Mouse (Mus musculus): ENCODE measurements around the gene Fam136a.
"Not testable (repeated sequence)": the region's sequence is repeated elsewhere in the genome, so short reads cannot be mapped to it uniquely, and the experiment has no call there.

Fam136a gene

DNA sequence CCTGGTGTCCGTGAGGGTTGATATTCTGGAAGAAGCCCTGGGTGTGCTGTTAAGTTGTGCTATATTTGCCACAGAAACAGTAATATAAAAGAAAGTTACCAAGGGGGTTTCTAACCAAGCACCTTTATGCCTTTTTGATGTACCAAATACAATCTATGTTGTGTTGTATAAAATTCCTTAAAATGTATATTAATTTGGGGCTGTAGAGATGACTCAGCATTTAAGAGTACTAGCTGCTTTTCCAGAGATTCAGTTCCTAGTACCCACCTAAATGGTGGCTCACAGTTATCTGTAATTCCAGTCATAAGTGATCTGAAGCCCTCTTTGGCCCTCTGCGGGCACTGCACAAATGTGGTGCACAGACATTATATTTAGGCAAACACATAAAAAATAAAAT lies 1.4 kb downstream of the Fam136a start:
- DNase-seq (ENCODE audit: low spot score) = no peak

DNA sequence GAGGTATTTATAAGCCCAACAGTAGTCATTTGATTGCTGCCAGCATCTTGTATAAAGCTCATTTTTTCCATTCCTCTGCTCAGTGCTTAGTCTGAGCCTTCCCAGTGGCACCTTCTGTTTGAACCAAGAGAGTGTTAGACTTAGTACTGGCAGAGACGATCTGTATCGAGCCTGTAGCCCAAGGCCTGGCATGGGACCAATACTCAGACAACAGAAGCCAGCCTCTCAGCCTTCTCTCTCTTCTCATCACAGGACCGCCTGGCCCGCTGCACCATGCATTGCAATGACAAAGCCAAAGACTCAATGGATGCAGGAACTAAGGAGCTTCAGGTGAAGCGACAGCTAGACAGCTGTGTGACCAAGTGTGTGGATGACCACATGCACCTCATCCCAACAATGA lies 3.0 kb downstream of the Fam136a start:
- DNase-seq (ENCODE audit: low spot score) = no peak

- DNase-seq (ENCODE audit: low spot score) = peak; percentile 5
Observed at GRCm38 (mm10) chr6:86370093-86370713, 4.8 kb downstream of the Fam136a start.

DNA sequence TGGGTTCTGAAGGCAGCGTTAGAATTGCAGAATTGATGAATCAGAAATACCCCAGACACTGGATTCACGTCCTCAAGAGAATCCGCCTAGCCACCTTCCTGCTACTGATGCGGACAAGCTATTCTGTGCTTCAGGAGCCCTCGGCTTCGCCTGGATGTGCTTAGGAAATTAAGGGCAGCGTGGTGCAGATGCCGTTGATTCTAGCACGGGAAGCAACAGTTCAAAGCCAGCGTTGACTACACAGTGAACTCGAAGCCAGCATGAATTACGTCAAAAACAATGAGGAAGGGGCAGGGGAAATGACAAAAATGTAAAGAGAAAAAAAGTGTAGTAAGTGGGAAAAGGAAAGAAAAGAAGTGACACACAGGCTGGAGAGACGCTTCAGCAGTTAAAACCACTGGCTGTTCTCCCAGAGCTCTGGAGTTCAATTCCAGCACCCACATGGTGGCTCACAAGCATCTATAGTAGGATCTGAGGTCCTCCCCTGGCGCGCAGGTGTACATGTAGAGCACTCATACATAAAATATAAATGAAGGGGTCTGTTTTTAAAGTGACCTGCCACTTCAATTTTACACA lies 5.4 kb downstream of the Fam136a start, which contains the start of gene Snrpg:
TSS of gene Snrpg (plus strand) at position 541 of the 576 bp plus-strand sequence.
- no peak for DNase-seq (ENCODE audit: low spot score)

GRCm38 (mm10) chr6:86371340-86371911 lies 6.0 kb downstream of the Fam136a start:
- peak; percentile 91 for DNase-seq (ENCODE audit: low spot score)

DNA sequence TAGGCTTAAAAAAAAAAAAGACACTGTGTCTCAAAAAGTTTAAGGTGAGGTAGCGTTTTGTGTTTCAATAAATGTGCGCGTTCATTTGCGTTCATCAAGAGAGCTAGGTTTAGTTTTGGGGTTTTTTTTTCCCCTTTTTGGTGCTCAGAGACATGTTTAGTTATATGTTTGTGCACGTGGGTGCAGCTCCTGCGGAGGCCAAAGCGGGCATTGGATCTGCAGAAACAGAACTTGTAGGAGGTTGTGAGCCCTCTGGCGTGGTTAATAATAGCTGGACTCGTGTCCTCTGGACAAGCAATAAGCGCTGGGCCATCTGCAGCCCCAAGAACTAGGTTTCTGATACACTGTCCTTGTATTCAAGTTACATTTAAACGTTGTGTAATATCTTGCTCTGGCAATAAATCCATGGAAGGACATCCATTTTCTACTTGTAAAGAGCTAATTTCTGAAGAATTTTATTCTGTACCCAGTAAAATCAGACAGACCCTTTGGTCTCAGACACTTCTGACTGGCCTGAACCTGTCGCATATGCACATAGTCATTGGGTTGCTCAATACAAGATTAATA lies 6.6 kb downstream of the Fam136a start:
- DNase-seq (ENCODE audit: low spot score) = no peak

GRCm38 (mm10) chr6:86373556-86373955 lies 8.1 kb downstream of the Fam136a start:
- DNase-seq (ENCODE audit: low spot score) = no peak

DNA sequence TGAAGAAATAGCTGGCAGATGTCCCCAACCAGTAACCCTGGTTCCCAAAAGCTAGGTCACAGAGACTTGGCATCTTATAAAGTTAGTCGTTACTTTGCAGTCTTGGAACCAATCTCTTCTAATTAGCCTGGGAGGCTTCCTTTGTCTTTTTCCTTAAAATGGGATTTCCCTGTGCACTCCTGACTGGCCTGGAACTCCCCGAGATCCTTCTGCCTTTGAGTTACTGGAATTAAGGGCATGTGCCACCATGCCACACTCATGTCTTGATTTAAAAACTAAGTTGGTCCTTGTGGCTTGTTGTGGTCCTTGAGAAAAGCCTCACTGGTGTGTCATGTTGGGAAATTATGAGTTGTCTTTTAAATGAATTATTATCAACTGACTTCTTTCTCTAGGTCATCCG lies 12.9 kb downstream of the Fam136a start:
- DNase-seq (ENCODE audit: low spot score) = no peak

- DNase-seq (ENCODE audit: low spot score) = not testable (repeated sequence)
Observed at GRCm38 (mm10) chr6:86380112-86380511, 14.7 kb downstream of the Fam136a start.

DNA sequence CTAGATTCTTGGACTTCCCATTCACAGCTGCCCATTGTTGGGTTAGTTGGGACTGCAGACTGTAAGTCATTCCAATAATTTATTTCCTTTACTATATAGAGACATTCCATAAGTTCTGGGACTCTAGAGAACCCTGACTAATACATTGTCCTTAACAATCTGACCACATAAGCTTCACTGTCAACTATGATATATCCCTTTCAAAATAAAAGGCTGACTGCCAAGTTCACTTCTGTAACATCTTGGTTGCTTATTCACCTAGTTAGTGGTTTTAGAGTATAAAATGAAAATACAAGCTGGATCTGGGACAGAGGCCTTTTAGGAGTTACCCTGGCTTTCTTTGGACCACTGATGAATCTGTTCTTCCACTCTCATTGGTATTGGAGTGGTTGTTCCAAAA lies 17.1 kb downstream of the Fam136a start:
- DNase-seq (ENCODE audit: low spot score) = no peak

GRCm38 (mm10) chr6:86383370-86383769 lies 17.9 kb downstream of the Fam136a start:
- DNase-seq (ENCODE audit: low spot score) = no peak

DNA sequence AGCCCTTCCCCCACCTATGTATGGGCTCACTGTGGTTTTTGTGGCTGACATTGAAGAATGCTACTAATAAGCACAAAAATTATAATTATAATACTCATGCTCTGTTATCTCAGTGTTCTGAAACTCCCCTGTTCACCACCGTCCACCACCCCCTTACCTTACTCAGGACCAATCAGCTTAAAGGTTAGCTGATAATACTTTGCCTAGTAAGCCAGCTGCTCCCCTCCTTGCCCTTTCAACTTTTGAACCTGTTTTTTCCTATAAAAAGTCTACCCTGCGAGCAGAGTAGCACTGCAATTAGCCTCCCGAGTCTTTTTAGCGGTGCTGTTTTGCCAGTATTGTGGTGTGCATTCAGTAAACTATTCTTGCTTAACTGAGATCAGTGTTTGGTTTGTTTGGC lies 19.2 kb downstream of the Fam136a start:
- DNase-seq (ENCODE audit: low spot score) = no peak

DNA sequence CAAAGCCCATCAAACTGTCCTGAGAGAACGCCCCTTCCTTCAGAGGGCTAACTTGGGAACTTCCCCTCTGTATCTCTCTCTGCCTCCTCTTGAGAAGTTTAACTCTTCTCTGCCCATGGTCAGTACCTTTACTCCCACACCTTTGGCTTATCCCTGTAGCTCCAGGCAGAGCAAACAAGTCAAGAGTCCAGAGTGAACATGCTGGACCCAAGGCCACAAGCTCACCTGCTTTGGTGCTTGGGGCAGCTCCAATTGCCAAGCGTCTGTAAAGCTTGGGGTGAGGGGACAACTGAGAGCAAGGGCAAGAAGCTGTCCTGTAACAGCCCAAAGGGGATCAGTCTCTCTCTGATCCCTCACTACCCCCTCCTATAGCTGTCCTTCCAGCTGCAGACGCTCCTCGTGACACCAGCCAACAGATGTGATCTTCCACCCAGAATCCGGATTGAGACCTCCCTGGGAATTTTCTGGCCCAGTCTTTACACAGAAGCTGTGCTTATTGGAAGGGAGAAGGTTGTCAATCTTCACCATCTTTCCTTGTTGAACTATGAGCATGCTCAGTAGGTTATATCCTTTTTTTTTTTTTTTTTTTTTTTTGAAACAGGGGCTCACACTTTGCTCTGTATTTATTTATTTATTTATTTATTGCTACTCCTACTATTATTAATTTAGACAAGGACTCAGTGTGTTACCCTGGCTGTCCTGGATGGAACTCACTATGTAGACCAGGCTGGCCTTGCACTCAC lies 20.1 kb downstream of the Fam136a start:
- no peak for DNase-seq (ENCODE audit: low spot score)

DNA sequence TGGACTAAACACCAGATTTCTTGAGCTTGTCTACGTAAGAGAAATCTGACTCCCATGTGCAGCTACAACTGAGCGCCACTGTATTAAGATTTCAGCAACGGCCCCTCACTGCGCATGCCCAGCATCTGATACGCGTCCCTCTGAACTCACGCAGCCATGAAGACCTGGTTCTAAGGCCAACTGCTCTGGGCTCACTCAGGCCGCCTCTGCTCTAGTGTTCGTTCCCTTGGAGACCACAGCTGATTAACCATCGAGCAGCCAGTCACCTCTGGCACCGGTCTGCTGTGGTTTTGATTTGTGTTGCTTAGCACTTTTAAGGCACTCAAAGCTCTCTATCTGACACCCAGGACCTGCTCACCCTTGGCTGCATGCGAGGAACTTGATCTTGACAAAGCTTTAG lies 21.9 kb downstream of the Fam136a start:
- DNase-seq (ENCODE audit: low spot score) = no peak

DNA sequence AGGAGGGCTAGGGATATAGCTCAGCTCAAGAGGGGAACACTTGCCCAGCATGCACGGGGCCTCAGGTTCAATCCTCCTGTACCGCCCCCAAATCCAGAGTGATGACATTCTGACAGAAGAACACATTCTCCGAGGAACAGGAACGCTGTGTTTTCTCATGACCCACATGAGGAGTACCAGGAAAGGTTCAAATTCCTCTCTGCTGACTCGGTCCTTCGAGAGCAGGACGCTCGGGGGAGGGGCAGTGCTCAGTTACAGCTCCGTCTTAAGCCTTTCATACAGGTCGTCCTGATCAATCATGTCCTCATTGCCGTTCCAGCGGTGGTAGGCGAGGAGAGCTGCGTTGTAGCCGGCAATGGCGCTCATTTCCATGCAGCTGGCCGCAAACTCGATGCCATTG lies 23.0 kb downstream of the Fam136a start:
- no peak for DNase-seq (ENCODE audit: low spot score)

- DNase-seq (ENCODE audit: low spot score) = peak; percentile 14
Observed at GRCm38 (mm10) chr6:86391326-86391725, 25.9 kb downstream of the Fam136a start.

GRCm38 (mm10) chr6:86393187-86393586 lies 27.7 kb downstream of the Fam136a start:
- no peak for DNase-seq (ENCODE audit: low spot score)

- DNase-seq (ENCODE audit: low spot score) = no peak
Observed at GRCm38 (mm10) chr6:86394078-86394720, 28.8 kb downstream of the Fam136a start.

- DNase-seq (ENCODE audit: low spot score) = no peak
Observed at GRCm38 (mm10) chr6:86395021-86395420, 29.6 kb downstream of the Fam136a start.

DNA sequence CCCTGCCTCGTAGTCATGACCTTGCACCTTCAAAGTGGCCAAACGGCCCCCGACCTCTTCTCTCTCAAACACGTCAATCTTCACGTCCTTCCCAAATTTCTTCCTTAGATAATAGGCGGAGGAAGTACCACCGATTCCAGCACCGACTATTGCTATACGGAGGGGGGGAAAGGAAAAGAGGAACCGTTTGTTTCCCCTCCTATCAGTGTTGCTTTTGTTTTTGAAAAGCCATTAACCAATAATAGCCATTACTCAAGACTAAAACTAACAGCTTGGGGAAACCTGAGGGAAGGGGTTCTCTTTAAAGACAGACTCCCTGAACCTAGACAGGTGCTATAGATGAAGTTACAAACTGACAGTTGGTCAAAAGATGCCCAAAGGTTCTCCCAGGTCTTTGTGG lies 30.5 kb downstream of the Fam136a start:
- no peak for DNase-seq (ENCODE audit: low spot score)

DNA sequence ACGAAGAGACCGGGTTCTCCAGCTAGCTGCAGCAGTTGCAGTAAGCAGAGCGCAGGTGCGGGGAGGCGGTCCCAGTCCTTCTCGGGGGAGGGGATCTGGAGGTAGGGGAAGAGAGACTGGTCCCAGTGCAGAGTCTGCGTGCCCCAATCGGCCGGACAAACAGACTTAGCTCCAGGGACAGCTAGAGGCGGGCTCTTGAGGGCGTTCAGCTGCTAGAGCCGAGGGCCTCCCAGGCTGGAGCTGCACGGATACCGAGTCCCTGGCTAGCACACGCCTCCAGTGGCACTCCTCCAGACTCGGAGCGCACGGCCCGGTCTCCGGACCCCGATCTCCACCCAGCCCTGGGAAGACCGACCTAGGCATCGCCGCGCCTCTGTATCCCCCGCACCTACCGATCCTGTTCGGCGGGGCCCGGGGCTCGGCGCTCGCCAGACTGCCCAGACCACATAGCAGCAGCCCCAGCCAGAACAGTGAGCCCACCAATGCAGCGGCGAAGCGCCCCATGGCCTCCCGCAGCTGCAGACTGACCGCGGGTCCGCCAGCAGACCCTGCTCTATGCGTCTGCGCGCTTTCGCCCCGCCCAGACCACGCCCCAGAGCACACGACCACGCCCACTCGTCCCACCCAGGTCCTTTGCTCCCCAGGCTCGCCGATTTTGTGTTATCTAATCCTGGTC lies 31.3 kb downstream of the Fam136a start, which contains the start of gene Pcyox1:
TSS of gene Pcyox1 (minus strand) at position 574 of the 676 bp plus-strand sequence.
- peak; percentile 77 for DNase-seq (ENCODE audit: low spot score)
